Mouse (Mus musculus) olfactory bulb, adult 2 months (tissue): ENCODE data around the gene Slx4.

Source experiments
- CTCF ChIP-seq: fragments of 200-500 bp; IDR thresholded peaks from 2 replicates; pipeline ENCODE4 v1.5.1; 2012; ENCODE audit warnings: low read depth, mild to moderate bottlenecking, low read length, moderate library complexity; ENCODE audit not compliant: insufficient read depth
- POLR2A ChIP-seq: fragments of 200-500 bp; IDR thresholded peaks from 2 replicates; pipeline ENCODE4 v1.6.1; 2012; ENCODE audit warnings: mild to moderate bottlenecking, low read depth, low read length, moderate library complexity; ENCODE audit not compliant: insufficient read depth

- TF ChIP-seq POLR2A (no peak), CTCF (no peak)
Measured at GRCm38 (mm10) chr16:4041646-4042045, 38.1 kb upstream of the Slx4 start.
